Mouse (Mus musculus): ENCODE data around the gene Dcaf4. TPM values are rescaled to one million over a fixed set of nuclear protein-coding genes. Genes with fewer than 3 reads are reported as not detected.

The Dcaf4 gene
- polyA plus RNA-seq (2015; fragmentation: Nextera tagmentation; extraction: Ambion mirVana) = 18.2 and 19.1 TPM in 2 replicates

DNA sequence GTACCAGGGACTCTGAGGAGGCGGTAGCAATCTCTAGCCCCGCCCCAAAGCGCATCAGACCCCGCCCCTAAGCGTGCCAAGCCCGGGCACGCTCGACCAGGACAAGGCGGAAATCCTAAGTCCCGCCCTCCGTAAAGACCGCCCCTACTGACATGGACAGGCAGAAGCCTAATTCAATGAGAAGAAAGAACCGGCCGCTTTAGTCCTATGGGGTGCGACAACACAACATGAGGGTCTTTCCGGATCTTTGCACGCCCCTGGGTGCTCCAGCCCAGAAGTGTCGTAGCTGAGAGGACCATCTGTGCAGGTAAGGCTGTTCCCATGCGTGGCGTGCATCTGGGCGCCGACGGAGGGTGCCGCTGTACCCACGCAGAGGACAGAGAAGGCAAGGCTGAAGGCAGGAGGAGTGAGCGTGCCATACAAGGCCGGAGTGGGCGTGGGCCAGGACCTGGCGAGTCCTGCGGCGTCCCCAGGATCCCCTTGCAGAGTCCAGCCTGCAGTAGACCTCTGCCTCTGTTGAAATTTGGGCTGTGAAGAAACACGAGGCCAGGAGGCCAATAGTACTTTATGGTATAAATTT lies at the start of gene Dcaf4:
Gene Dcaf4, plus strand, starts transcription at position 156 of the 580 bp plus-strand sequence.

DNA sequence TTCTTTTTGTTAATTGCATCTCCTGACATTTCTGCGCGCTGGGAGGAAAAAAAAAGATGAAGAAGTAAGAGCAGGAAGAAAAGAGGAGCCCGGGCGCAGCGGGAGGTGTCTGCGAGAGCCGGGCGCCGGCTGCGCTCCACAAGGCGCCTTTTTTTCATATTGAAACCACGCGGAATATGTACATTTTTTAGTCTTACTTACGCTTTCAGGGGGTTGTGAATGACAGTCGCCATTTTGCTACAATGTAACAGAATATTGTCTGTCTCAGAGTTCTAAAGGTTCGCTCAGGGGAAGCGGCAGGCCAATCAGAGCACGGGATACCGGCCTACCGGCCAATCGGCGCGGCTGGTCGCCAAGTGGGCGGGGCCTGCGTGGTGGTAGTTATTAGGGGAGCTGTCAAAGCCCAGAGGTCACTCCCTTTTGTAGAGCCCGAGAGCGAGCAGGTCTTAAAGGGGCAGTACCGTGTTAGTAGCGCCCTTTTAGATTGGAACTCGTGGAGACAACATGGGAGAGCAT lies 32.7 kb upstream of the Dcaf4 start, which contains the start of gene Dpf3:
Gene Dpf3, minus strand, starts transcription at position 241 of the 516 bp plus-strand sequence.

Other genes with a start within 250 kb of the Dcaf4 start
- 7.4 and 8.6 TPM in 2 replicates for gene Dpf3, start 32.8 kb upstream of the Dcaf4 start, polyA plus RNA-seq (2015; fragmentation: Nextera tagmentation; extraction: Ambion mirVana)
- 8.8 and 10.5 TPM in 2 replicates for gene Zfyve1, start 76.8 kb downstream of the Dcaf4 start, polyA plus RNA-seq (2015; fragmentation: Nextera tagmentation; extraction: Ambion mirVana)
- gene Rbm25, start 110.8 kb downstream of the Dcaf4 start, polyA plus RNA-seq (2015; fragmentation: Nextera tagmentation; extraction: Ambion mirVana) = 180 and 191 TPM in 2 replicates
- gene Psen1, start 167.7 kb downstream of the Dcaf4 start, polyA plus RNA-seq (2015; fragmentation: Nextera tagmentation; extraction: Ambion mirVana) = 25.9 and 28.4 TPM in 2 replicates
- gene Papln, start 243.2 kb downstream of the Dcaf4 start, polyA plus RNA-seq (2015; fragmentation: Nextera tagmentation; extraction: Ambion mirVana) = 0.37 and 0.44 TPM in 2 replicates

Data from spleen, postnatal 0 days (tissue).